Mouse (Mus musculus): ENCODE results near the gene Map3k21. TPM values are rescaled to one million over a fixed set of nuclear protein-coding genes. Genes with fewer than 3 reads are reported as not detected.
A peak's percentile ranks its signal among the peaks of the same experiment; 100 is the strongest.

Map3k21 gene
- 1.4 and 1.5 TPM in 2 replicates for polyA plus RNA-seq (2012; rRNA removed)

- no peak for DNase-seq (ENCODE audit: extremely low spot score in 1 of 2, low spot score in 1 of 2)
Observed at GRCm38 (mm10) chr8:125910365-125911228, at the start of gene Map3k21. Gene Map3k21, plus strand, starts transcription at chr8:125910450.

GRCm38 (mm10) chr8:125866125-125866524 is 44.1 kb upstream of the Map3k21 start:
- no peak for DNase-seq (ENCODE audit: extremely low spot score in 1 of 2, low spot score in 1 of 2)

GRCm38 (mm10) chr8:125868552-125868951 is 41.7 kb upstream of the Map3k21 start:
- DNase-seq (ENCODE audit: extremely low spot score in 1 of 2, low spot score in 1 of 2), result no peak

- no peak for DNase-seq (ENCODE audit: extremely low spot score in 1 of 2, low spot score in 1 of 2)
Observed at GRCm38 (mm10) chr8:125869739-125870138, 40.5 kb upstream of the Map3k21 start.

GRCm38 (mm10) chr8:125870179-125870702 is 40.0 kb upstream of the Map3k21 start:
- DNase-seq (ENCODE audit: extremely low spot score in 1 of 2, low spot score in 1 of 2), result no peak

- peak; percentile 31 to 82 for DNase-seq (ENCODE audit: extremely low spot score in 1 of 2, low spot score in 1 of 2)
Observed at GRCm38 (mm10) chr8:125870821-125871321, 39.4 kb upstream of the Map3k21 start.

GRCm38 (mm10) chr8:125872501-125873249 is 37.6 kb upstream of the Map3k21 start:
- DNase-seq (ENCODE audit: extremely low spot score in 1 of 2, low spot score in 1 of 2), result peak in 1 of 2 experiments; percentile 31

- DNase-seq (ENCODE audit: extremely low spot score in 1 of 2, low spot score in 1 of 2), result no peak
Observed at GRCm38 (mm10) chr8:125873250-125873534, 37.1 kb upstream of the Map3k21 start.

- DNase-seq (ENCODE audit: extremely low spot score in 1 of 2, low spot score in 1 of 2), result no peak
Observed at GRCm38 (mm10) chr8:125880447-125880846, 29.8 kb upstream of the Map3k21 start.

GRCm38 (mm10) chr8:125887549-125887948 is 22.7 kb upstream of the Map3k21 start:
- no peak for DNase-seq (ENCODE audit: extremely low spot score in 1 of 2, low spot score in 1 of 2)

GRCm38 (mm10) chr8:125889920-125890319 is 20.3 kb upstream of the Map3k21 start:
- DNase-seq (ENCODE audit: extremely low spot score in 1 of 2, low spot score in 1 of 2), result peak; percentile 50 to 68

- peak in 1 of 2 experiments; percentile 52 for DNase-seq (ENCODE audit: extremely low spot score in 1 of 2, low spot score in 1 of 2)
Observed at GRCm38 (mm10) chr8:125897388-125897787, 12.9 kb upstream of the Map3k21 start.

GRCm38 (mm10) chr8:125897868-125898788 is 12.1 kb upstream of the Map3k21 start, which contains the start of gene Pcnx2:
Gene Pcnx2, minus strand, starts transcription at chr8:125898317.
- peak; percentile 78 to 90 for DNase-seq (ENCODE audit: extremely low spot score in 1 of 2, low spot score in 1 of 2)

GRCm38 (mm10) chr8:125898899-125899298 is 11.4 kb upstream of the Map3k21 start:
- DNase-seq (ENCODE audit: extremely low spot score in 1 of 2, low spot score in 1 of 2), result peak in 1 of 2 experiments; percentile 85

- DNase-seq (ENCODE audit: extremely low spot score in 1 of 2, low spot score in 1 of 2), result no peak
Observed at GRCm38 (mm10) chr8:125901167-125901566, 9.1 kb upstream of the Map3k21 start.

GRCm38 (mm10) chr8:125902521-125902920 is 7.7 kb upstream of the Map3k21 start:
- DNase-seq (ENCODE audit: extremely low spot score in 1 of 2, low spot score in 1 of 2), result no peak

- DNase-seq (ENCODE audit: extremely low spot score in 1 of 2, low spot score in 1 of 2), result no peak
Observed at GRCm38 (mm10) chr8:125905341-125905740, 4.9 kb upstream of the Map3k21 start.

GRCm38 (mm10) chr8:125907311-125907710 is 2.9 kb upstream of the Map3k21 start:
- no peak for DNase-seq (ENCODE audit: extremely low spot score in 1 of 2, low spot score in 1 of 2)

GRCm38 (mm10) chr8:125909661-125910364 is 437 bp upstream of the Map3k21 start:
- no peak for DNase-seq (ENCODE audit: extremely low spot score in 1 of 2, low spot score in 1 of 2)

- DNase-seq (ENCODE audit: extremely low spot score in 1 of 2, low spot score in 1 of 2), result no peak
Observed at GRCm38 (mm10) chr8:125911229-125911580, 955 bp downstream of the Map3k21 start.

All from frontal cortex, adult 2 months (tissue).